Mouse (Mus musculus): Measurements from ENCODE around the gene Gm15262.
"Not testable (repeated sequence)": the region's sequence is repeated elsewhere in the genome, so short reads cannot be mapped to it uniquely, and the experiment has no call there.

The Gm15262 gene

GRCm38 (mm10) chrX:161287156-161287555 is at the start of gene Gm15262:
TSS of gene Gm15262 (plus strand) at chrX:161287456.
- not testable (repeated sequence) for DNase-seq

DNA sequence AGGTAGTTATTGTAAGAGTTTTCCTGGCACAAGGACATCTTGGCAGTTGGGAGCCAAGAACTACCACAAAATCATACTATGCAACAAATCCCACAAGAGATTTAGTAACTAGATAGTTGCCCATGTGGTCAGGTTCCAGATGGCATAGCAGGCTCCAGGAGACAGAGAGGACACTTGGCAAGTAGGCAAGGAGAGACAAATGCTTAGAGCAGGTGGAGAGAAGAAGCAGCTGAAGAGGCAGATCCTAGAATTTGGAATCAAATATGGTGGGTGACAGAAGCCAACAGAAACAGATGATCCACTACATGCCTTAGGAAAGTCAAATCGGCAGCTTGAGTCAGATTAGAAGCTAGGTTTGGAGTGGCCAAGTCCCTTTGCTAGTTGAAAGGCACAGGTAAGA is 20.9 kb downstream of the Gm15262 start:
- no peak for DNase-seq

GRCm38 (mm10) chrX:161316443-161316842 is 29.2 kb downstream of the Gm15262 start:
- no peak for DNase-seq

DNA sequence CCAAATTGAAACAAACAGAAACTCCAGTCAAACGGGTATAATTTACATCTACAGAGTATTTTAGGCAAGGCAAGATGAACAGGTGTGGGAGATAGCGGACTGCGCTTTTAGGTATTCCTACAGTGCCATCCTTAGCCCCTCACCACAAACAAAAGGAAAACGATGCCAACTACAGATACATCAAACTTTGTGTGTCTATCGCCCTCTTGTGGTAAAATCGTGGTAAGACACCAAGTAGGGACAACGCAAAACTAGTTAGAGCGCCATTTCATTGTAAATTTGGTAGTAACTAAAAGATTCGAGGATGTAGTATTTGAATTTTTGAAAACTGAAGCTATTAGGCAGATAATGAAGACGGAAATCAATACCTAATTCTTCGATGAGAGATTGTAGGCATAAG is 83.7 kb downstream of the Gm15262 start:
- no peak for DNase-seq

GRCm38 (mm10) chrX:161371461-161371860 is 84.2 kb downstream of the Gm15262 start:
- no peak for DNase-seq

- DNase-seq = no peak
Observed at GRCm38 (mm10) chrX:161375568-161375967, 88.3 kb downstream of the Gm15262 start.

- peak; percentile 30 for DNase-seq
Observed at GRCm38 (mm10) chrX:161385791-161386190, 98.5 kb downstream of the Gm15262 start.

- no peak for DNase-seq
Observed at GRCm38 (mm10) chrX:161387942-161388341, 100.7 kb downstream of the Gm15262 start.

DNA sequence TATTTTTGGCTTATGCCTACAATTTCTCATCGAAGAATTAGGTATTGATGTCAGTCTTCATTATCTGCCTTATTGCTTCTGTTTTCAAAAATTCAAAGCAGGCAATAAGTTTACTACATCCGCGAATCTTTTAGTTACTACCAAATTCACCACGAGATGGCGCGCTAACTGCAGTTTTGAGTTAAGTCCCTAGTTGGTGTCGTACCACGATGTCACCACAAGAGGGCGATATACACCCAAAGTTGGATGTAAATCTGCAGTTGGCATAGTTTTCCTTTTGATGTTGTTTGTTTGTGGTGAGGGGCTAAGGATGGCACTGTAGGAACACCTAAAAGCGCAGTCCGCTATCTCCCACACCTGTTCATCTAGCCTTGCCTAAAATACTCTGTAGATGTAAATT is 111.9 kb downstream of the Gm15262 start:
- DNase-seq = peak; percentile 80

- no peak for DNase-seq
Observed at GRCm38 (mm10) chrX:161411151-161411550, 123.9 kb downstream of the Gm15262 start.

Measured in right cerebral cortex, postnatal 14 days (tissue).